In genomic region chr10:73326861-73327260, GRCm38 (mm10) we compare ENCODE assay signal across 17 mouse cellular contexts.
"Had no signal": no experiment of that assay in that cellular context is flagged by ENCODE, and none has a peak within 500 bp of the region (broad histone marks: within the 10 kb centered on the region; RNA-seq: fewer than 3 reads in every experiment).

No protein-coding gene starts in this region.

- H3K36me3 ChIP-seq: limb, embryonic 12.5 days; limb, embryonic 15.5 days; midbrain, embryonic 12.5 days; midbrain, embryonic 15.5 days; neural tube, embryonic 13.5 days had no signal

- DNase-seq: kidney, adult 2 months; kidney, postnatal 25 days; layer of hippocampus, adult 9-11 months; liver, postnatal 0 days; lung, embryonic 14.5 days; retina, postnatal 1 day; thymus, adult 18-20 months; thymus, postnatal 36 days had no signal

- H3K4me3 ChIP-seq: layer of hippocampus, adult 2 months; limb, embryonic 12.5 days; limb, embryonic 15.5 days; midbrain, embryonic 12.5 days; midbrain, embryonic 15.5 days; neural tube, embryonic 13.5 days had no signal

- H3K27ac ChIP-seq: kidney, postnatal 0 days; layer of hippocampus, adult 2 months; limb, embryonic 12.5 days; limb, embryonic 15.5 days; liver, embryonic 14.5 days; macrophage; midbrain, embryonic 12.5 days; midbrain, embryonic 15.5 days; neural tube, embryonic 13.5 days had no signal

- H3K4me1 ChIP-seq: limb, embryonic 12.5 days; limb, embryonic 15.5 days; midbrain, embryonic 12.5 days; midbrain, embryonic 15.5 days; neural tube, embryonic 13.5 days had no signal

- H3K27me3 ChIP-seq: limb, embryonic 12.5 days; limb, embryonic 15.5 days; midbrain, embryonic 12.5 days; midbrain, embryonic 15.5 days; neural tube, embryonic 13.5 days had no signal

- H3K9me3 ChIP-seq: limb, embryonic 12.5 days; limb, embryonic 15.5 days; midbrain, embryonic 12.5 days; midbrain, embryonic 15.5 days; neural tube, embryonic 13.5 days had no signal
